Mouse (Mus musculus) heart, embryonic 14.5 days (tissue): Measurements from ENCODE around the gene Akap12. TPM values are rescaled to one million over a fixed set of nuclear protein-coding genes. Genes with fewer than 3 reads are reported as not detected.

Experiments
- ATAC-seq: fragments of 200-750 bp; cut with Nextera tagmentation; 2 replicates; pipeline ENCODE4 v1.8.0; 2017; ENCODE audit warnings: low read depth, moderate TSS enrichment; ENCODE audit not compliant: insufficient number of reproducible peaks, insufficient read depth, low FRiP score
- H3K27ac ChIP-seq, 2 experiments: fragments of 200-500 bp in 1 of 2; fragments of 300-500 bp in 1 of 2; sonication (generic) in 1 of 2; replicated peaks in 1 of 2; 2 replicates each; pipeline ENCODE4 v1.5.1; 2012 to 2014; ENCODE audit warnings: low read depth in 2 of 2, low read length in 2 of 2, control low read depth in 1 of 2, mild to moderate bottlenecking in 1 of 2, mixed read lengths in 1 of 2; ENCODE audit not compliant: control insufficient read depth in 1 of 2, insufficient read depth in 1 of 2
- H3K27me3 ChIP-seq: fragments of 300-500 bp; sonication (generic); 2 replicates; pipeline ENCODE4 v1.6.1; 2014; ENCODE audit warnings: mild to moderate bottlenecking, low read length, control low read depth; ENCODE audit not compliant: control insufficient read depth, insufficient read depth
- H3K36me3 ChIP-seq: fragments of 300-500 bp; sonication (generic); 2 replicates; pipeline ENCODE4 v1.6.1; 2014; ENCODE audit warnings: mild to moderate bottlenecking, control low read depth, low read length, mixed read lengths; ENCODE audit not compliant: control insufficient read depth, insufficient read depth
- H3K4me1 ChIP-seq, 2 experiments: fragments of 200-500 bp in 1 of 2; fragments of 300-500 bp in 1 of 2; sonication (generic) in 1 of 2; 2 replicates each; pipeline ENCODE4 v1.6.1; 2012 to 2014; ENCODE audit warnings: low read length in 2 of 2, control low read depth in 1 of 2, mixed read lengths in 1 of 2; ENCODE audit not compliant: control insufficient read depth in 2 of 2, insufficient read depth in 2 of 2
- H3K4me2 ChIP-seq: fragments of 300-500 bp; sonication (generic); 2 replicates; pipeline ENCODE4 v1.6.1; 2014; ENCODE audit warnings: mild to moderate bottlenecking, low read length
- H3K4me3 ChIP-seq, 2 experiments: fragments of 200-500 bp in 1 of 2; fragments of 300-500 bp in 1 of 2; sonication (generic) in 1 of 2; 2 replicates each; pipeline ENCODE4 v1.5.1; 2012 to 2014; ENCODE audit warnings: low read length in 2 of 2, mild to moderate bottlenecking in 2 of 2, control low read depth in 1 of 2, low read depth in 1 of 2, moderate library complexity in 1 of 2; ENCODE audit not compliant: control insufficient read depth in 1 of 2, insufficient read depth in 1 of 2
- H3K9ac ChIP-seq: fragments of 300-500 bp; sonication (generic); 2 replicates; pipeline ENCODE4 v1.6.1; 2014; ENCODE audit warnings: mild to moderate bottlenecking, low read length
- H3K9me3 ChIP-seq: fragments of 300-500 bp; sonication (generic); 2 replicates; pipeline ENCODE4 v1.6.1; 2016; ENCODE audit warnings: low read length, control low read depth; ENCODE audit not compliant: control insufficient read depth
- WGBS: fragments of 180-500 bp; shearing (Covaris S2); extraction: QIAGEN DNeasy Blood & Tissue Kit; methylation state at CpG from one replicate; pipeline ENCODE4 v1.1.7; 2014; 5-methylcytosine and 5-hydroxymethylcytosine counted together
- polyA plus RNA-seq: library from polyadenylated mRNA; unstranded; fragments of >200 nt; fragmentation: Nextera tagmentation; extraction: Ambion mirVana; gene quantifications from 2 replicates; pipeline ENCODE4 v1.2.1, GENCODE M21; 2014

The Akap12 gene
- polyA plus RNA-seq, 1 experiment from 2014 or later: 34.7 TPM

- 1% methylated on average over 11 of the region's 11 CpGs for WGBS
These were observed 741 bp downstream of the Akap12 start for GRCm38 (mm10) chr10:4266931-4267310.

DNA sequence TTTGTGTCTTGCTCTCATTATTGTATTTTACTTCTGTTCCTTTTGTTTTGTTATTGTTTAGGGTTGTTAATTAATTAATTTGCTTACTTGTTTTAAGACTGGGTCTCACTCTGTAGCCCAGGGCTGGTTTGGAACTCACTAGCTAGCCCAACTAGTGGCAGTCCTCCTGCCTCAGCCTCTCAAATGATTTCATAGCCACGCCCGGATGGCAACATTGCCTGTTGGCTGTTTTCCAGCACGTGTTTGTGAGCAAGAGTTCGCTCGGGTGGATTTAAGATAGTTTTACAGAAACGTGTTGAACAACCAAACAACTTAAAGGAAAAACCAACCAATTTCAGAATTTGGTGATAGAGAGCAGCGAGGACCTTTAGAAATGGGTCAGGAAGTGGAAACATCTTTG, 1.3 kb downstream of the Akap12 start:
- Histone ChIP-seq H3K4me1 (peaks cover 4 to 10% of the 10 kb centered on the region in 2 experiments; a peak in 2 of 4 replicates), H3K9ac (no peak overlapping the region; the same call in 1 of the 2 replicates), H3K27ac (no peak overlapping the region), H3K4me2 (peak overlapping the region; percentile 99), H3K4me3 (peak overlapping the region in 1 of 2 experiments; percentile 68; a peak in 2 of 4 replicates), H3K27me3 (no peaks in the 10 kb centered on the region), H3K36me3 (no peaks in the 10 kb centered on the region), H3K9me3 (no peaks in the 10 kb centered on the region)
- ATAC-seq: no peak
- 75% methylated on average over 7 of the region's 7 CpGs for WGBS

More at GRCm38 (mm10) chr10:4266931-4267310, 741 bp downstream of the Akap12 start:
- ATAC-seq: no peak
- Histone ChIP-seq H3K4me1 (peaks cover 4 to 10% of the 10 kb centered on the region in 2 experiments; a peak in 2 of 4 replicates), H3K4me3 (peak overlapping the region; percentile 52 to 68), H3K27me3 (no peaks in the 10 kb centered on the region), H3K4me2 (peak overlapping the region; percentile 99), H3K36me3 (no peaks in the 10 kb centered on the region), H3K9ac (peak overlapping the region; percentile 79), H3K27ac (0 out of 4 replicates have a peak overlapping the region, but pooled peaks of 1 of the 2 experiments have one; percentile 8), H3K9me3 (no peaks in the 10 kb centered on the region)

DNA sequence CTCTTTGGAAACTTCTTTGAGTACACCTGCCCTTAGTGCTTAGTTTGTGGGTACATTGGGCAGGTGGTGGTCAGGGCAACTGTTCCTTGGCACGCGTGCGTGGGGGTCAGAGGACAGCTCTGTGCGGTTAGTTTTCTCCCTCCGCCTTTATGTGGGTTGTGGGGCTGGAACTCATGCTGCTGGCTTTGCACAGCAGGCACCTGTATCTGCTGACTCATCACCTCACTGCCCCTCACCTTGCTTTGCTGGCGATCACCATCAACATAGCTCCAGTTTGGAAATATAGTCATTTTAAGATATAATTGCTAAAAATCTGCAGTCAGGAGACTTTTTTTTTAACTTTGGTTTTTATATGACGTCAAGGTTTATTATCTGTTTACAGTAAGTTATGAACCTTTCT, 2.0 kb downstream of the Akap12 start:
- Histone ChIP-seq H3K27ac (no peak overlapping the region), H3K4me1 (peaks cover 4 to 10% of the 10 kb centered on the region in 2 experiments; a peak in 2 of 4 replicates), H3K9me3 (no peaks in the 10 kb centered on the region), H3K36me3 (no peaks in the 10 kb centered on the region), H3K27me3 (no peaks in the 10 kb centered on the region), H3K9ac (no peak overlapping the region), H3K4me3 (no peak overlapping the region), H3K4me2 (peak overlapping the region; percentile 99; the same call in 1 of the 2 replicates)
- WGBS: 86% methylated on average over 7 of the region's 7 CpGs
- no peak for ATAC-seq

DNA sequence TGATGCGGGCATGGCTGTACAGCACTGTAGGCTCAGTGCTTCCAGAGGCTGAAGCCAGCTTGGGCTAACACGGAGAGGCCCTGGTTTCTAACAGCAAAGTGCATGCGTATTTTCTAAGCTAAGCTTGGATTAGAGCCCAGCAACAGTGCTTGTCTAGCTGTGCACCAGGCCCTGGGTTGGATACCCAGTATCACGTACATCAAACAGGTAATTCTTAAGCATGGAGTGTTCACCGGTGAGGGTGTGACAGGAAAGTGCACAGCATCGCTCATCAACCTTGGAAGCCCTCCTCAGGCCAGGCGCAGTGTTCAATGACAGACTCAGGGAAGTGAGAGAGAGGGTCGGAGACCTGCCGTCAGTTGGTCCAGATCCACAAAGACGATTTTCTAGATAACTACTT, 9.4 kb downstream of the Akap12 start:
- Histone ChIP-seq H3K4me2 (no peak overlapping the region), H3K4me1 (peaks cover 2 to 7% of the 10 kb centered on the region in 2 experiments; a peak in 3 of 4 replicates), H3K27me3 (no peaks in the 10 kb centered on the region), H3K4me3 (no peak overlapping the region), H3K9ac (no peak overlapping the region), H3K36me3 (no peaks in the 10 kb centered on the region), H3K27ac (no peak overlapping the region), H3K9me3 (no peaks in the 10 kb centered on the region)
- WGBS: 88% methylated on average over 10 of the region's 10 CpGs
- no peak for ATAC-seq

DNA sequence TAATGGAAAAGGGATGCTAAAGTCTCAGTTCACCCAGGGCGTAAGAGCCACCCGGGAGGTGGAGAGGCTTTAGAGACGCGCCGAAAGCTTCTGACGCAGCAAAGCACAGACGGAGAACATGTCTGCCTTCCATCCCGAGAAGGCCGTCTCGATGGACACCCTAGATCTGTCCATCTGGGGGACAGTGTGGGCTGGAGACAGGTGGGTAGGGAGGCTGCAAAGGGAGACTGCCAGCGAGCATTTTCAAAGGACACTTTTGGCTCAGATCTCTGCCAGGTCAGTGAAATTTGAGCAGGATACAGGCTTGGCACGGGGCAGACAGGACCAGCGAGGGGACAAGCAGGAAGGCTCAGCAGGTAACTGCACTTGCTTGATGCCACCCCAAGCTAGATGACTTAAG, 9.9 kb downstream of the Akap12 start:
- ATAC-seq: no peak
- Histone ChIP-seq H3K27ac (no peak overlapping the region), H3K4me3 (no peak overlapping the region), H3K9me3 (no peaks in the 10 kb centered on the region), H3K36me3 (no peaks in the 10 kb centered on the region), H3K27me3 (no peaks in the 10 kb centered on the region), H3K4me1 (peaks cover 2 to 7% of the 10 kb centered on the region in 2 experiments; a peak in 3 of 4 replicates), H3K9ac (no peak overlapping the region), H3K4me2 (no peak overlapping the region)
- 84% methylated on average over 13 of the region's 13 CpGs for WGBS

DNA sequence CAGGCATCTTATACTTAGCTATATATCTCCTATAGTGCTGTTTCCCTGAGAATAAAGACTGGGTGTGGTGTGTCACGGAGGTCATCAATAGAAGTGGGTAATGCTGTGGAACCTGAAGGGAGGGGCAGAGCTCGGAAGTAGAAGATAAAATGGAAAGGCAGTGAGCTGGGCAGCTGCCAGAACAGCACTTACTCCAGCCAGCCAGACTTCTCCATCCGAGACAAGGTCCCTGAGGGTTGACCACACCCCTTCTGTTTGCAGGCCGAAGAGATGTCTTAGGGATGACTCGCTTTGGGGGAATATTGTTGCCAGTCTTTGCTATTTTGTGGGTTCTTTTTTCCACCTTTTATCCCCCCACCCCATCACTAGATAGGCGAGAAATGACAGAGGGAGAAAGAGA, 11.9 kb downstream of the Akap12 start:
- H3K4me3 ChIP-seq: no peak overlapping the region
- no peaks in the 10 kb centered on the region for H3K27me3 ChIP-seq
- H3K4me1 ChIP-seq: peaks cover 2 to 7% of the 10 kb centered on the region in 2 experiments; a peak in 3 of 4 replicates
- H3K4me2 ChIP-seq: peak overlapping the region; percentile 26; the same call in 1 of the 2 replicates
- H3K27ac ChIP-seq: no peak overlapping the region
- no peaks in the 10 kb centered on the region for H3K9me3 ChIP-seq
- 9% methylated on average over 6 of the region's 6 CpGs for WGBS
- ATAC-seq: no peak
- H3K36me3 ChIP-seq: no peaks in the 10 kb centered on the region
- no peak overlapping the region for H3K9ac ChIP-seq

GRCm38 (mm10) chr10:4282395-4282794, 16.2 kb downstream of the Akap12 start:
- WGBS: 34% methylated on average over 4 of the region's 4 CpGs
- no peak overlapping the region for H3K9ac ChIP-seq
- no peaks in the 10 kb centered on the region for H3K27me3 ChIP-seq
- no peak overlapping the region for H3K27ac ChIP-seq
- no peak overlapping the region for H3K4me3 ChIP-seq
- H3K4me1 ChIP-seq: peaks cover 5 to 12% of the 10 kb centered on the region in 2 experiments
- no peaks in the 10 kb centered on the region for H3K9me3 ChIP-seq
- H3K4me2 ChIP-seq: no peak overlapping the region
- no peaks in the 10 kb centered on the region for H3K36me3 ChIP-seq
- no peak for ATAC-seq

DNA sequence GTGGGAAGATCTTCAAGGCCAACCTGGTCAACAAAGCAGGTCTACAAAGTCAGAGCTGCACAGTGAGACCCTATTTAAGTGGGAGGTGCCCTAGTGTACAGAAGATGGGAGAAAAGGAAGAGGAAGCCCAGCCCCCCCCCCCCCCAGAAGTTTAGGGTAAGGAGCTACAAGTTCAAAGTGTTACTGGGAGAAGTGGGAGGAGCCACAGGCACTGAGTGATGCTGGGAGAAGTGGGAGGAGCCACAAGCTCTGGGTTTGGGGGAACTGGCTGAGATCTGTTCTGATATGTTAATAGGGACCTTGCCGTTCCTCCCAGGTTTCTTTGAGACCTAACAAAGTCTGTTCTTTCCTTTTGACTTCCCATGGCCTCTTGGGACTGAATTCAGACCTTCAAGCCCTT, 18.6 kb downstream of the Akap12 start:
- no peaks in the 10 kb centered on the region for H3K36me3 ChIP-seq
- H3K4me3 ChIP-seq: no peak overlapping the region
- ATAC-seq: no peak
- no peaks in the 10 kb centered on the region for H3K27me3 ChIP-seq
- H3K4me2 ChIP-seq: no peak overlapping the region
- peaks cover 3 to 5% of the 10 kb centered on the region in 2 experiments; a peak in 2 of 4 replicates for H3K4me1 ChIP-seq
- WGBS: 79% methylated on average over 1 of the region's 1 CpGs
- no peak overlapping the region for H3K9ac ChIP-seq
- no peaks in the 10 kb centered on the region for H3K9me3 ChIP-seq
- no peak overlapping the region for H3K27ac ChIP-seq
